Mouse (Mus musculus): ENCODE measurements around the gene Adam6b. TPM values are rescaled to one million over a fixed set of nuclear protein-coding genes. Genes with fewer than 3 reads are reported as not detected.
"Not testable (repeated sequence)": the region's sequence is repeated elsewhere in the genome, so short reads cannot be mapped to it uniquely, and the experiment has no call there.

Adam6b gene
- polyA plus RNA-seq, 1 experiment = not detected

DNA sequence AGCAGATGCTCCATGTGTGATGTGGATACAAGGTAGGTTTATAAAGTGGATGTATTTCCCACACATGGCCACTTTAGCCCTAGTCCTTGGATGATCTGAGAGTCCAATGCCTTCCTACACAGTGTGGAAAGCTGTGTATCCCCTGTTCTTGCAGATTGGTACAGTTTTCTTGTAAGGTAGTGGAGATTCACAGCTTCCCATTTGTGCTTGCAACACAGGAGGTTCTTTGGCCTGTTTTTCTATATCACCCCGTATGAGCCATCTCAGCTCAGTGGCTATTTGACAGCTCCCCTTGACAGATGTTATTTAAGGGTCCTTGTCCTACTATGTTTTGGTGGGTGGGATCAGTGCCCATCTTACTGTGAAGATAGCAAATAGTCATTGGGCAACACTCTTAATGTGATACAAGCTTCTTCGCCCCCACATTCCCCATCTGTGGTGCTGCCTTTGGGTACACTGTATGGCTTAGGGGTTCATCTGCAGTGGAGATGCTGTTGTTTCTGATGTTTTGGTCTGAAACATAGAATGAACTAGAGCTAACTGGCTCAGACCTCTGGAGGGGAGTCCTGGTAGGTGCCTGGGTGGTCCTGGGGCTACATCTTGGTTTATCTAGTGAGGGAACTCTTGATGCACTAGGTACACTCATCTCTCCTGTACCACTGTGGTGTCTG is 5.7 kb upstream of the Adam6b start:
- H3K4me3 ChIP-seq (ENCODE audit: insufficient read depth, poor library complexity, severe bottlenecking) = no peak overlapping the region
- no peak overlapping the region for H3ac ChIP-seq (ENCODE audit: control insufficient read depth, insufficient read length, low read depth)
- H3K79me3 ChIP-seq (ENCODE audit: low read depth) = no peaks in the 10 kb centered on the region
- no peaks in the 10 kb centered on the region for H3K36me3 ChIP-seq (ENCODE audit: control insufficient read depth, insufficient read depth)
- H3K27me3 ChIP-seq (ENCODE audit: control insufficient read depth, insufficient read depth, insufficient read length) = no peaks in the 10 kb centered on the region
- TF ChIP-seq MYOD1 (IDR thresholded peaks at IDR 0.05; ENCODE audit: control insufficient read depth, insufficient read length, low read depth) = no peak
- TF ChIP-seq MAX (IDR thresholded peaks at IDR 0.05) = no peak
- TF ChIP-seq USF1 (IDR thresholded peaks at IDR 0.05; ENCODE audit: low read depth) = no peak
- no peak for TF ChIP-seq CEBPB (IDR thresholded peaks at IDR 0.05; ENCODE audit: low read depth)
- no peak for TF ChIP-seq FOSL1 (IDR thresholded peaks at IDR 0.05; ENCODE audit: insufficient read depth, low read length, poor library complexity, severe bottlenecking)
- TF ChIP-seq MYOG (IDR thresholded peaks at IDR 0.05; ENCODE audit: control insufficient read depth, extremely low read depth, insufficient read length) = no peak
- TF ChIP-seq CTCF (IDR thresholded peaks at IDR 0.05; ENCODE audit: control insufficient read depth, insufficient read depth, insufficient read length) = no peak
- H3K79me2 ChIP-seq (ENCODE audit: control insufficient read depth, insufficient read depth) = no peaks in the 10 kb centered on the region

DNA sequence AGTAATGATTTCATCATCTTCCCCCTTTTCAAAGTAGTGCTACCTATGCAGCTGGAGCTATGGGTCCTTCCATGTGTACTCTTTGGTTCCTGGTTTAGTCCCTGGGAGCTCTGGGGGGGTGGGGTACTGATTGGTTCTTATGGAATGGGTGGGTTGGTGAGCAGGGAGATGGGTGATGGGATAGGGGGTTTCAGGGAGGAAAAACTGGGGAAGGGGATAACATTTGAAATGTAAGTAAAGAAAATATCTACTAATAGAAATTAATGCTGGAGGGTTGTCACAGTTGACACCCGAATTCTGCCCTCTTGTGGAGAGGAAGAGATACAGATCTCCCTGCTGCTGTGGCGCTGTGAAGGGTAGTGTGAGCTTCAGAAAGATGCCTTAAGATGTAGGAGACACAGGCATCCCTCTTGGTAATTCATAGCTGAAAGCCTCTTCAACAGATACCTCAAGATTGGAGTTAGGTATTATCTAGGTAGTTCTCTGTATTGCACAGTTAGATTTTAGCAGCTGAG is 4.3 kb upstream of the Adam6b start:
- H3K4me3 ChIP-seq (ENCODE audit: insufficient read depth, poor library complexity, severe bottlenecking) = no peak overlapping the region
- H3ac ChIP-seq (ENCODE audit: control insufficient read depth, insufficient read length, low read depth) = no peak overlapping the region
- H3K36me3 ChIP-seq (ENCODE audit: control insufficient read depth, insufficient read depth) = no peaks in the 10 kb centered on the region
- no peaks in the 10 kb centered on the region for H3K79me2 ChIP-seq (ENCODE audit: control insufficient read depth, insufficient read depth)
- H3K79me3 ChIP-seq (ENCODE audit: low read depth) = no peaks in the 10 kb centered on the region
- no peaks in the 10 kb centered on the region for H3K27me3 ChIP-seq (ENCODE audit: control insufficient read depth, insufficient read depth, insufficient read length)
- TF ChIP-seq USF1 (IDR thresholded peaks at IDR 0.05; ENCODE audit: low read depth) (no peak), CTCF (IDR thresholded peaks at IDR 0.05; ENCODE audit: control insufficient read depth, insufficient read depth, insufficient read length) (no peak), FOSL1 (IDR thresholded peaks at IDR 0.05; ENCODE audit: insufficient read depth, low read length, poor library complexity, severe bottlenecking) (no peak), CEBPB (IDR thresholded peaks at IDR 0.05; ENCODE audit: low read depth) (no peak), MYOG (IDR thresholded peaks at IDR 0.05; ENCODE audit: control insufficient read depth, extremely low read depth, insufficient read length) (no peak), MYOD1 (IDR thresholded peaks at IDR 0.05; ENCODE audit: control insufficient read depth, insufficient read length, low read depth) (no peak), MAX (IDR thresholded peaks at IDR 0.05) (no peak)

DNA sequence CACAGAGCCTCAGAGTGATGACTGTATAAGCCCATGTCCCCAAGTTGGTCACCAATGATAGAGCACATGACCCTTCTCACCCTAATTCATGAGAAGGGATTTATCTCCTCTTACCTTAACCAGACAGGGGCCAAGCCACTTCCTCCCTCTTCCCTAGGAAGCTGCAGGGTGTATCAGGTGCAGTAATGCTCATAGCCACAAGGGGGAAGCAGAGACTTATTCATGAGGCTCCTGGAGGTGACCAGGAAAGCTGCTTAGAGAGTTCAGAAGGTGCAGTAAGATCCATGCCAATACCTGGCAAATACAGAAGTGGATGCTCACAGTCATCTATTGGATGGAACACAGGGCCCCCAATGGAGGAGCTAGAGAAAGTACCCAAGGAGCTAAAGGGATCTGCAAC is 1.6 kb upstream of the Adam6b start:
- not testable (repeated sequence) for H3K79me2 ChIP-seq (ENCODE audit: control insufficient read depth, insufficient read depth); H3K4me3 ChIP-seq (ENCODE audit: insufficient read depth, poor library complexity, severe bottlenecking); H3K27me3 ChIP-seq (ENCODE audit: control insufficient read depth, insufficient read depth, insufficient read length); H3K36me3 ChIP-seq (ENCODE audit: control insufficient read depth, insufficient read depth); H3K79me3 ChIP-seq (ENCODE audit: low read depth); H3ac ChIP-seq (ENCODE audit: control insufficient read depth, insufficient read length, low read depth)

DNA sequence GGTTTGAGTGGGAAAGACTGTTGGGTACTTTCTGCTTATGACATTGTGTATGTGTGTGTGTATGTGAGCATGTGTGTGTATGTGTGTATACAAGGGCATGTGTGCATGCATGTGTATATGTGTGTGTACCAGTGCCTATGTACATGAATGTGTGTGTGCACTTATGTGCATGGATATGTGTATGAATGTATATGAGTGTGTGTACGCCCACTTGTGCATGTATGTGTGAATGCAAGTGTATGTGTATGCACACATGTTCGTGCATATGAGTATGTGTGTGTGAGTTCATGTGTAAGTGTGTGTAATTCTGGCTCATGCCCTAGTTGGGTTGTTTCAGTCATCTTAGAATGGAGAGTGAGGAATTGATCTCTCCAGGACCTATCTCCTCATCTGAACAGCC is 36.6 kb downstream of the Adam6b start:
- Histone ChIP-seq H3K4me3 (ENCODE audit: insufficient read depth, poor library complexity, severe bottlenecking) (no peak overlapping the region), H3K79me2 (ENCODE audit: control insufficient read depth, insufficient read depth) (no peaks in the 10 kb centered on the region), H3ac (ENCODE audit: control insufficient read depth, insufficient read length, low read depth) (no peak overlapping the region), H3K36me3 (ENCODE audit: control insufficient read depth, insufficient read depth) (no peaks in the 10 kb centered on the region), H3K79me3 (ENCODE audit: low read depth) (no peaks in the 10 kb centered on the region), H3K27me3 (ENCODE audit: control insufficient read depth, insufficient read depth, insufficient read length) (no peaks in the 10 kb centered on the region)
- no peak for TF ChIP-seq MYOD1 (IDR thresholded peaks at IDR 0.05; ENCODE audit: control insufficient read depth, insufficient read length, low read depth)
- no peak for TF ChIP-seq USF1 (IDR thresholded peaks at IDR 0.05; ENCODE audit: low read depth)
- TF ChIP-seq CEBPB (IDR thresholded peaks at IDR 0.05; ENCODE audit: low read depth) = no peak
- TF ChIP-seq MAX (IDR thresholded peaks at IDR 0.05) = no peak

Other genes with a start within 250 kb of the Adam6b start
- not detected for gene Adam6a, start 54.4 kb downstream of the Adam6b start, polyA plus RNA-seq (2012; fragmentation: generic; extraction: Trizol)